Mouse (Mus musculus): ENCODE data around the gene Phc1. TPM values are rescaled to one million over a fixed set of nuclear protein-coding genes. Genes with fewer than 3 reads are reported as not detected.

The Phc1 gene
- polyA plus RNA-seq, 1 experiment from 2014 or later = 17.1 TPM

- no peak overlapping the region for H3K4me3 ChIP-seq (ENCODE audit: low read depth, low read length)
- H3K9ac ChIP-seq (ENCODE audit: low read depth, low read length) = no peak overlapping the region
- H3K9me3 ChIP-seq (replicated peaks; ENCODE audit: control insufficient read depth, low read length) = no peaks in the 10 kb centered on the region
- H3K4me1 ChIP-seq (ENCODE audit: control insufficient read depth, insufficient read depth, low read length) = no peaks in the 10 kb centered on the region; the same call in 1 of the 2 replicates
- no peaks in the 10 kb centered on the region for H3K27me3 ChIP-seq (ENCODE audit: control insufficient read depth, insufficient read depth, low read length)
- WGBS (ENCODE audit: insufficient replicate concordance) = 43% methylated on average over 9 of the region's 9 CpGs
- no peaks in the 10 kb centered on the region for H3K36me3 ChIP-seq (ENCODE audit: control insufficient read depth, insufficient read depth, low read length)
- H3K4me2 ChIP-seq = no peak overlapping the region
- no peak overlapping the region for H3K27ac ChIP-seq (ENCODE audit: low read depth, low read length)
- no peak for ATAC-seq (replicated peaks; ENCODE audit: insufficient number of reproducible peaks, low FRiP score, low TSS enrichment)
Measured at GRCm38 (mm10) chr6:122295242-122295641, 45.1 kb downstream of the Phc1 start.

GRCm38 (mm10) chr6:122294290-122294689 lies 46.1 kb downstream of the Phc1 start:
- Histone ChIP-seq H3K9me3 (replicated peaks; ENCODE audit: control insufficient read depth, low read length) (no peaks in the 10 kb centered on the region), H3K4me2 (no peak overlapping the region), H3K27me3 (ENCODE audit: control insufficient read depth, insufficient read depth, low read length) (no peaks in the 10 kb centered on the region), H3K27ac (ENCODE audit: low read depth, low read length) (no peak overlapping the region), H3K4me1 (ENCODE audit: control insufficient read depth, insufficient read depth, low read length) (no peaks in the 10 kb centered on the region; the same call in 1 of the 2 replicates), H3K36me3 (ENCODE audit: control insufficient read depth, insufficient read depth, low read length) (no peaks in the 10 kb centered on the region), H3K9ac (ENCODE audit: low read depth, low read length) (no peak overlapping the region), H3K4me3 (ENCODE audit: low read depth, low read length) (no peak overlapping the region)
- 60% methylated on average over 3 of the region's 3 CpGs for WGBS (ENCODE audit: insufficient replicate concordance)
- no peak for ATAC-seq (replicated peaks; ENCODE audit: insufficient number of reproducible peaks, low FRiP score, low TSS enrichment)

DNA sequence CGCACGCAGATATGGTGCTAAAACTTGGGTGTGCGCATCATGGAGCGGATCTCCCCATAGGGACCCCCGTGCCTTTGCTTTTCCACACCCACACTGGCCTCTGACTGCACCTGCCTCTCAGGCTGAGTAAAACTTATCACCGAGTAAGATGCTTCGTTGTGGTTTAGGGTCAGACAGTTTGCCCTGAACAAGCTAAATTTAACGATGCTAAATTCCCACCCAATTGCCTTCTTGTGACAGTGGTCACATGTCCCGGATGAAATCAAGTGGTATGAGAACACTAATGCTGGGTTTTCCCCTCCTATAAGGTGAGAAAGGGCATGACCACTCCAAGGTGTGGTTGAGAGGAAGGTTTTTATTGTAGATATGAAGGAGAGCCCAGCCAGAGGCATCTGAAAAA lies 46.6 kb downstream of the Phc1 start:
- Histone ChIP-seq H3K4me3 (ENCODE audit: low read depth, low read length) (no peak overlapping the region), H3K4me2 (no peak overlapping the region), H3K27ac (ENCODE audit: low read depth, low read length) (no peak overlapping the region), H3K9me3 (replicated peaks; ENCODE audit: control insufficient read depth, low read length) (no peaks in the 10 kb centered on the region), H3K9ac (ENCODE audit: low read depth, low read length) (no peak overlapping the region), H3K36me3 (ENCODE audit: control insufficient read depth, insufficient read depth, low read length) (no peaks in the 10 kb centered on the region), H3K27me3 (ENCODE audit: control insufficient read depth, insufficient read depth, low read length) (no peaks in the 10 kb centered on the region), H3K4me1 (ENCODE audit: control insufficient read depth, insufficient read depth, low read length) (no peaks in the 10 kb centered on the region; the same call in 1 of the 2 replicates)
- 84% methylated on average over 9 of the region's 9 CpGs for WGBS (ENCODE audit: insufficient replicate concordance)
- no peak for ATAC-seq (replicated peaks; ENCODE audit: insufficient number of reproducible peaks, low FRiP score, low TSS enrichment)

DNA sequence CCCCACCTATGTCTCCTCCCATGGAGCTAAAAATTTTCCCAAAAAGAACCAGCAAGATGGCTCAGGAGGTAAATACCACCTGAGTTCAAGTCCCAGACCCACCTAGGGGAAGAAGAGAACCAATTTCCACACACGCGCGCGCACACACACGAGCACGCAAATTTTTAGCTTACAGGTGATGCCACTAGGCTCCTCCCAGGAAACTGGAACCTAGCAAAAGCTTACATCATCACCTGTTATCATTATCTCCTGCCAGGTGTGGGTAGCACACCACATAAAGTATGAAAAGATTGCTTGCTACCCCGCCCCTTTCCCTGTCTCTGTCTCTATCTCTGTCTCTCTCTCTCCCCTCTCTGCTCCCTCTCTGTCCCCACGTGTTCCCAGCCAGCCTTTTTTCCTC lies 47.2 kb downstream of the Phc1 start:
- Histone ChIP-seq H3K27me3 (ENCODE audit: control insufficient read depth, insufficient read depth, low read length) (no peaks in the 10 kb centered on the region), H3K4me1 (ENCODE audit: control insufficient read depth, insufficient read depth, low read length) (no peaks in the 10 kb centered on the region; the same call in 1 of the 2 replicates), H3K36me3 (ENCODE audit: control insufficient read depth, insufficient read depth, low read length) (no peaks in the 10 kb centered on the region), H3K4me2 (no peak overlapping the region), H3K27ac (ENCODE audit: low read depth, low read length) (no peak overlapping the region), H3K4me3 (ENCODE audit: low read depth, low read length) (no peak overlapping the region), H3K9me3 (replicated peaks; ENCODE audit: control insufficient read depth, low read length) (no peaks in the 10 kb centered on the region), H3K9ac (ENCODE audit: low read depth, low read length) (no peak overlapping the region)
- 83% methylated on average over 8 of the region's 8 CpGs for WGBS (ENCODE audit: insufficient replicate concordance)
- ATAC-seq (replicated peaks; ENCODE audit: insufficient number of reproducible peaks, low FRiP score, low TSS enrichment) = no peak

- ATAC-seq (replicated peaks; ENCODE audit: insufficient number of reproducible peaks, low FRiP score, low TSS enrichment) = no peak
- WGBS (ENCODE audit: insufficient replicate concordance) = 48% methylated on average over 2 of the region's 2 CpGs
- Histone ChIP-seq H3K4me3 (ENCODE audit: low read depth, low read length) (no peak overlapping the region), H3K4me1 (ENCODE audit: control insufficient read depth, insufficient read depth, low read length) (no peaks in the 10 kb centered on the region; the same call in 1 of the 2 replicates), H3K27me3 (ENCODE audit: control insufficient read depth, insufficient read depth, low read length) (no peaks in the 10 kb centered on the region), H3K4me2 (no peak overlapping the region), H3K27ac (ENCODE audit: low read depth, low read length) (no peak overlapping the region), H3K36me3 (ENCODE audit: control insufficient read depth, insufficient read depth, low read length) (no peaks in the 10 kb centered on the region), H3K9me3 (replicated peaks; ENCODE audit: control insufficient read depth, low read length) (no peaks in the 10 kb centered on the region), H3K9ac (ENCODE audit: low read depth, low read length) (no peak overlapping the region)
Measured at GRCm38 (mm10) chr6:122292184-122292583, 48.2 kb downstream of the Phc1 start.

GRCm38 (mm10) chr6:122291735-122292134 lies 48.6 kb downstream of the Phc1 start:
- Histone ChIP-seq H3K9ac (ENCODE audit: low read depth, low read length) (no peak overlapping the region), H3K4me1 (ENCODE audit: control insufficient read depth, insufficient read depth, low read length) (no peaks in the 10 kb centered on the region), H3K4me3 (ENCODE audit: low read depth, low read length) (no peak overlapping the region), H3K36me3 (ENCODE audit: control insufficient read depth, insufficient read depth, low read length) (no peaks in the 10 kb centered on the region), H3K4me2 (no peak overlapping the region), H3K27me3 (ENCODE audit: control insufficient read depth, insufficient read depth, low read length) (no peaks in the 10 kb centered on the region), H3K27ac (ENCODE audit: low read depth, low read length) (no peak overlapping the region), H3K9me3 (replicated peaks; ENCODE audit: control insufficient read depth, low read length) (no peaks in the 10 kb centered on the region)
- WGBS (ENCODE audit: insufficient replicate concordance) = 78% methylated on average over 3 of the region's 3 CpGs
- ATAC-seq (replicated peaks; ENCODE audit: insufficient number of reproducible peaks, low FRiP score, low TSS enrichment) = no peak

DNA sequence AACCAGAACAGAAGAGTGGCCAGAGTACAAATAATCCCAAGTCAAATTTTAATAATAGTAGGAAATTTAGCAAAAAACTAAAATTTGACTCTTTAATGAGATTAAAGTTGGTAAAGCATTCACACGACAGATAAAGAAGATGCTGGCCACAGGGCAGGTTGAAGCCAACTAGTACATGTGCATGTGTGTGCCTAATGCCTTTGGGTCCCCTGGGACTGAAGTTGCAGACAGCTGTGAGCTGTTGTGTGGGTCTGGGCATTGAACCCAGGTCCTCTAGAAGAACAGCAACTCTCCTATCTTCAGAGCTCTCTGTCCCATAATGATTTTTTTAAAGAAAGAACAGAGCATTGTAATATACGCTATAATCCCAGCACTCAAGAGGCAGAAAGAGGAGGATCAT lies 49.1 kb downstream of the Phc1 start:
- Histone ChIP-seq H3K27me3 (ENCODE audit: control insufficient read depth, insufficient read depth, low read length) (no peaks in the 10 kb centered on the region), H3K9me3 (replicated peaks; ENCODE audit: control insufficient read depth, low read length) (no peaks in the 10 kb centered on the region), H3K9ac (ENCODE audit: low read depth, low read length) (no peak overlapping the region), H3K27ac (ENCODE audit: low read depth, low read length) (no peak overlapping the region), H3K4me2 (no peak overlapping the region), H3K4me3 (ENCODE audit: low read depth, low read length) (no peak overlapping the region), H3K36me3 (ENCODE audit: control insufficient read depth, insufficient read depth, low read length) (no peaks in the 10 kb centered on the region), H3K4me1 (ENCODE audit: control insufficient read depth, insufficient read depth, low read length) (no peaks in the 10 kb centered on the region)
- WGBS (ENCODE audit: insufficient replicate concordance) = 75% methylated on average over 2 of the region's 2 CpGs
- ATAC-seq (replicated peaks; ENCODE audit: insufficient number of reproducible peaks, low FRiP score, low TSS enrichment) = no peak

GRCm38 (mm10) chr6:122290253-122290652 lies 50.1 kb downstream of the Phc1 start:
- Histone ChIP-seq H3K4me3 (ENCODE audit: low read depth, low read length) (no peak overlapping the region), H3K4me1 (ENCODE audit: control insufficient read depth, insufficient read depth, low read length) (no peaks in the 10 kb centered on the region), H3K27me3 (ENCODE audit: control insufficient read depth, insufficient read depth, low read length) (no peaks in the 10 kb centered on the region), H3K27ac (ENCODE audit: low read depth, low read length) (no peak overlapping the region), H3K36me3 (ENCODE audit: control insufficient read depth, insufficient read depth, low read length) (no peaks in the 10 kb centered on the region), H3K4me2 (no peak overlapping the region), H3K9me3 (replicated peaks; ENCODE audit: control insufficient read depth, low read length) (no peaks in the 10 kb centered on the region), H3K9ac (ENCODE audit: low read depth, low read length) (no peak overlapping the region)
- no peak for ATAC-seq (replicated peaks; ENCODE audit: insufficient number of reproducible peaks, low FRiP score, low TSS enrichment)
- 46% methylated on average over 3 of the region's 3 CpGs for WGBS (ENCODE audit: insufficient replicate concordance)

DNA sequence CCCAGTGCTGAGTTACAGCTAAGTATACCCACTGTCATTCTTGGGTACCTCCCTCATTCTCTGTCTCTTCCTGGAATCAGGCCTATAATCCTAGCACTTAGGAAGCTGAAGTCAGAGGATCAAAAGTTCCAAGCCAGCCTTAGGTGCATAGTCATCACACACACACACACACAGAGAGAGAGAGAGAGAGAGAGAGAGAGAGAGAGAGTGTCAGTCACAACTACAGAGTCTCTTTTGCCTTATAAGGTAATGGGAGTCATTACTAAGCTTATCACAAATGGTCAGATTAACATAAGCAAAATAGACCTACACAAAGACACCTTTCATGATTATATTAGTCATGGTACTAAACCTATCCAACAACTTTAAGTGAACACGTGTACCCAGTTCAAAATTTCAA lies 51.0 kb downstream of the Phc1 start:
- Histone ChIP-seq H3K4me2 (no peak overlapping the region), H3K9me3 (replicated peaks; ENCODE audit: control insufficient read depth, low read length) (no peaks in the 10 kb centered on the region), H3K4me3 (ENCODE audit: low read depth, low read length) (no peak overlapping the region), H3K9ac (ENCODE audit: low read depth, low read length) (no peak overlapping the region), H3K27ac (ENCODE audit: low read depth, low read length) (no peak overlapping the region), H3K36me3 (ENCODE audit: control insufficient read depth, insufficient read depth, low read length) (no peaks in the 10 kb centered on the region), H3K27me3 (ENCODE audit: control insufficient read depth, insufficient read depth, low read length) (no peaks in the 10 kb centered on the region), H3K4me1 (ENCODE audit: control insufficient read depth, insufficient read depth, low read length) (no peaks in the 10 kb centered on the region)
- WGBS (ENCODE audit: insufficient replicate concordance) = 69% methylated on average over 1 of the region's 1 CpGs
- ATAC-seq (replicated peaks; ENCODE audit: insufficient number of reproducible peaks, low FRiP score, low TSS enrichment) = no peak
